Mouse (Mus musculus) midbrain, embryonic 15.5 days (tissue): ENCODE data around the gene Ywhag. TPM values are rescaled to one million over a fixed set of nuclear protein-coding genes. Genes with fewer than 3 reads are reported as not detected.

Source experiments
- ATAC-seq: fragments of 200-750 bp; cut with Nextera tagmentation; replicated peaks from 2 replicates; pipeline ENCODE4 v1.8.0; 2017; ENCODE audit warnings: moderate TSS enrichment
- H3K27ac ChIP-seq: fragments of 300-500 bp; sonication (generic); 2 replicates; pipeline ENCODE4 v1.5.1; 2015; ENCODE audit warnings: mild to moderate bottlenecking, inconsistent platforms
- H3K27me3 ChIP-seq: fragments of 300-500 bp; sonication (generic); replicated peaks from 2 replicates; pipeline ENCODE4 v1.6.1; 2015; ENCODE audit warnings: inconsistent platforms
- H3K36me3 ChIP-seq: fragments of 300-500 bp; sonication (generic); replicated peaks from 2 replicates; pipeline ENCODE4 v1.6.1; 2015; ENCODE audit warnings: inconsistent platforms
- H3K4me1 ChIP-seq: fragments of 300-500 bp; sonication (generic); 2 replicates; pipeline ENCODE4 v1.6.1; 2015; ENCODE audit warnings: inconsistent platforms
- H3K4me2 ChIP-seq: fragments of 300-500 bp; sonication (generic); 2 replicates; pipeline ENCODE4 v1.6.1; 2015; ENCODE audit warnings: inconsistent platforms, mild to moderate bottlenecking, moderate library complexity
- H3K4me3 ChIP-seq: fragments of 300-500 bp; sonication (generic); 2 replicates; pipeline ENCODE4 v1.5.1; 2015; ENCODE audit warnings: mild to moderate bottlenecking, inconsistent platforms
- H3K9ac ChIP-seq: fragments of 300-500 bp; sonication (generic); 2 replicates; pipeline ENCODE4 v1.6.1; 2015; ENCODE audit warnings: mild to moderate bottlenecking, inconsistent platforms
- H3K9me3 ChIP-seq: fragments of 300-500 bp; sonication (generic); 2 replicates; pipeline ENCODE4 v1.6.1; 2016; ENCODE audit warnings: inconsistent platforms
- WGBS: fragments of 180-500 bp; shearing (Covaris S2); methylation state at CpG from one replicate; pipeline ENCODE4 v1.1.7; 2015; ENCODE audit warnings: mixed read lengths; 5-methylcytosine and 5-hydroxymethylcytosine counted together
- polyA plus RNA-seq: library from polyadenylated mRNA; unstranded; fragments of >200 nt; fragmentation: Nextera tagmentation; extraction: Ambion mirVana; gene quantifications from 2 replicates; pipeline ENCODE4 v1.2.1, GENCODE M21; 2015

Ywhag gene
- polyA plus RNA-seq, 1 experiment from 2014 or later: 866 TPM

DNA sequence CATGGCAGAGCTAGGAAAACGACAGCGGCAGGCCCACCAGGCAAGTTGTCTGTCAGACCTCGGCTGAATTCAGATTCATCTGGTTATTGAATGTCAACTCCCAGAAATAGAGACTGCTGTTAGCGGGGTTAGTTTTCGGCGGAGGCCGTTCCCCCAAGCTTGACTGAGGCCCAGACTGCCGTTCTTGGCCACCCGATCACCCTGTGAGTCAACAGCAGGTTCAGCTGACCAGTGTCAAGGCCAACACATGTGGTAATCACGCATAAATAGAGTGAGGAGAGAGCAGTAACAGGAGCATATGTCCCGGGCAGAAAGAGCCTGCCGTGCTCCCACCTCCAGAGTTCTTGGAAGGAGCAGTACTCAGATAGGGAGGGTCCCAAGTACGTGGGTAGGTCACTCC lies 27.2 kb downstream of the Ywhag start:
- no peak for ATAC-seq
- Histone ChIP-seq H3K27ac (no peak overlapping the region), H3K27me3 (no peaks in the 10 kb centered on the region), H3K9me3 (no peaks in the 10 kb centered on the region), H3K4me1 (peaks cover 23% of the 10 kb centered on the region), H3K4me2 (no peak overlapping the region), H3K36me3 (peaks cover 37% of the 10 kb centered on the region), H3K9ac (no peak overlapping the region), H3K4me3 (no peak overlapping the region)
- 82% methylated on average over 13 of the region's 13 CpGs for WGBS

DNA sequence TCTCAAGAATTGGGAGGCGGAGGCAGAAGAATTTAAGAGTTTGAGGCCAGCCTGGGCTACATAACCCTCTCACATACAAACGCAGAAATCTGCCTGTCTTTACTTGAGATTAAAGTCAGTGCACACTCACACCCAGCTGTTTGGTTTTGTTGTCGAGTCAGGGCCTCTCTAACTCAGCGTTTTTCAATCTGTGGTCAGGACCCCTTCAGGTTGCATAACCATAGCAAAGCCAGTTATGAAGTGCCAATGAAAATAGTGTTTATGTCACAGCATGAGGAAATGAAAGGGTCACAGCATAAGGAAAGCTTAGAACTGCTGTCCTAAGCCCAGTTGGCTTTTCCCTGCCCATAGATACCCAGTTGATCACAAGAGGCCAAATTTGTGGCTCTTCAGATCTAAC lies 27.6 kb downstream of the Ywhag start:
- Histone ChIP-seq H3K4me3 (no peak overlapping the region), H3K36me3 (peaks cover 36% of the 10 kb centered on the region), H3K9me3 (no peaks in the 10 kb centered on the region), H3K9ac (no peak overlapping the region), H3K27ac (no peak overlapping the region), H3K4me2 (no peak overlapping the region), H3K27me3 (no peaks in the 10 kb centered on the region), H3K4me1 (peaks cover 22% of the 10 kb centered on the region)
- ATAC-seq: no peak
- 82% methylated on average over 4 of the region's 4 CpGs for WGBS

DNA sequence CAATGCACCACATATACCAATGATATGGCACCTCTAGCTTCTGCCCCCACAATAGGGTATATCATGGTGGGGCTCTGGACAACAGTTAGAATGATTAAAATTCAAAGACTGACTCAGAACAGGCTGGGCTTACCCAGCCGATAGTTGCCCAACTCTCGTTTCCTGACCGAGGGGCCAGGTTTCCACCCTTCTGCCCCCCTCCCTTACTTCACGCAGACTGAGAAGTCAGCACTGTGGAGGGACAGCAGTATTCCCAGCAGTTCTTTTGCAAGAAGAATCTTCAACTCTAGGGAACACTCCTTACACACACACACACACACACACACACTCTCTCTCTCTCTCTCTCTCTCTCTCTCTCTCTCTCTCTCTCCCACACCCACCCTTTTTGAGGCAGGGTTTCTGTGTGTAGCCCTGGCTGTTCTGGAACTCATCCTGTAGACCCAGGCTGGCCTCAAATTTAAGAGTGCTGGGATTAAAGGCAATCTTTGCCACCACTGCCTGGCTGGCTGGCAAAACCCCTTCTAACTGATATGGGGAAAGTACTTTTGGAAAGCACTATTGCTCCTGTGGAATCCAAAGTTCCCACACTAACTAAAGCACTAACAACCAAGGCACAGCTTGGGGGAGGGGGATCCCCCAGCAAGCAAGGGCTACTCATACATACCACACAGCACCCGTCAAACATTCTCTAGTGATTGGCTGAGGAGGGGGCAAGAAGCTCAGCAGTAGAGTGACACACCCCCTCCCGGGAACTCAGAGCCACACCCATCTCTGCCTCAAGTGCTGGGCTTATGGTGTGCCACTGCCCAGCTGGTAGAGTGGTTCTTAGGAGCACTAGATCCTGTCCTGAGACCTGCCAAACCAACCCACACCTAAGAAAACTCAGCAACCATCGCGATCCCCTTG lies 28.8 kb downstream of the Ywhag start:
- peaks cover 23% of the 10 kb centered on the region for H3K36me3 ChIP-seq
- no peak overlapping the region for H3K9ac ChIP-seq
- WGBS: 69% methylated on average over 8 of the region's 8 CpGs

DNA sequence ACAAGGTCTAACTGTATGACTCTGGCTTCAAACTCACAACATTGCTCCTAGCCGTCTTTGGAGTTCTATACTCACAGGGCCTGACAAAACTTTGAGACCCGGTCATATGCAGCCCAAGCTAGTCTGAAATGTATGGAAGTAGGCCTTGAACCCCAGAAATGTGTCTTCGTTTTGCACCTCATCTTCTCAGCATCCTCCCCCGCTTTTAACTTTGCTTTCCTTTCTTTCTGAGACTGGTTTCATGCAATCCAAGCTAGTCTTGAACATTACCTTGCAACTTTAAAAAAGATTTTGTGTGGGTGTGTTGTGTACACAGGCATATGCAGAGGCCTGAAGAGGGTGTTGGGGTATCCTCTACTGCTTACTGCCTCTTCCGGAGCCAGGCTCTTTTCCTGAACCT lies 30.2 kb downstream of the Ywhag start:
- Histone ChIP-seq H3K27ac (peak overlapping the region; percentile 90), H3K9me3 (no peaks in the 10 kb centered on the region), H3K4me2 (peak overlapping the region; percentile 64; the same call in 1 of the 2 replicates), H3K27me3 (no peaks in the 10 kb centered on the region), H3K4me3 (no peak overlapping the region), H3K9ac (no peak overlapping the region), H3K36me3 (peaks cover 10% of the 10 kb centered on the region), H3K4me1 (peaks cover 21% of the 10 kb centered on the region)
- ATAC-seq: no peak
- WGBS: 61% methylated on average over 5 of the region's 5 CpGs

More for the DNA sequence above, 28.8 kb downstream of the Ywhag start:
- Histone ChIP-seq H3K4me2 (no peak overlapping the region), H3K27me3 (no peaks in the 10 kb centered on the region), H3K9me3 (no peaks in the 10 kb centered on the region), H3K4me3 (no peak overlapping the region), H3K4me1 (peaks cover 21% of the 10 kb centered on the region), H3K27ac (no peak overlapping the region)
- no peak for ATAC-seq

DNA sequence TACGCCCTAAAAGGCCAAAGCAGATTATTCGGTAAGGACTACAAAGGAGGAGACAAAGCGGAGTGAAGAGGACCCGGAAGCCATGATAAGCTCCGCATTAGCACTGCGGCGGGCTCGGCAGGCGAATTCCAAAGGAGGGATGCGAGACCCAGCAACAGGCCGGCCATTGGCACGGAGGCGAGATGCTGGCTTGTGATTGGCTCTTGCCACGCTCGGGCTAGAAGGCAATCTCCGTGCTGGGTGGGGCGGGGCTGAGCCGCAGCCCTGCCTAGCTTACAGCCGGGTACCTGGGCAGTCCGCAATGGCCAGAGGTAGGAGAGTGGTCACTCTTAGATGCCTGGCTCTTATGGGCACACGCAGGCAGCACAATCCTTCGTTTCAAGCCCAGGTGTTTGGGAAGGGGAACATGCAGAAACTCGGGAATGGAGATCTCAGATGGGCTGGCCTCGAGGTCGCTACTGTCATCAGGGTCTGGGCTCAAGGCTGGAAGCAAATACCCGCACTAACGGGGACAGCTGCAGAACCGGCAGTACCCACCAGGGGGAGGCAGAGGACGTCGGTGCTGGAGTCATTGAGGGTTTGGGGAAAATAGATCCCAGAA lies 30.8 kb downstream of the Ywhag start:
- ATAC-seq: peak; percentile 96
- Histone ChIP-seq H3K9me3 (no peaks in the 10 kb centered on the region), H3K36me3 (peaks cover 8% of the 10 kb centered on the region; the same call in 1 of the 2 replicates), H3K27me3 (no peaks in the 10 kb centered on the region), H3K4me3 (peak overlapping the region; percentile 35), H3K9ac (peak overlapping the region; percentile 39), H3K4me2 (peak overlapping the region; percentile 64), H3K4me1 (peaks cover 18% of the 10 kb centered on the region), H3K27ac (peak overlapping the region; percentile 90)
- under 1% methylated on average over 30 of the region's 30 CpGs for WGBS

DNA sequence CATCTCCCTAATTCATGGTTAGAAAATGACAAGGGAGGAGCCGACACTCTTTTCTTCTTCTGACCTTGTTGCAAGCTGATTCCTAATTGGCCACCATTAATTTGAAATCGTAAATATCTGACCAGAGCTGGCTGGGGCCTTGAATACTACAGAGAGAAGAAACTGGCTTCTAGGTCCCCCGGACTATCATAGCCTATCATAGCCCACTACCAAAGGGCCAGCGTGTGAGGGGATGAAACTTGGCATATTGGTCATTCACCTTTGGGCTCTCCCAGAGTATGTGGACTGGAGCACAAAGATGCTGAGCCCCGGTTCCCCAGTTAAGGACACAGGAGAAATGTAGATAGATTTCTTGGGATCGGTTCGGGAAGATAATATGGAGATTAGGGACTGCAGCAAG lies 31.4 kb downstream of the Ywhag start:
- no peaks in the 10 kb centered on the region for H3K27me3 ChIP-seq
- peak overlapping the region; percentile 38; the same call in 1 of the 2 replicates for H3K9ac ChIP-seq
- H3K27ac ChIP-seq: peak overlapping the region; percentile 90
- peaks cover 8% of the 10 kb centered on the region; the same call in 1 of the 2 replicates for H3K36me3 ChIP-seq
- H3K4me3 ChIP-seq: peak overlapping the region; percentile 35
- peaks cover 18% of the 10 kb centered on the region for H3K4me1 ChIP-seq
- ATAC-seq: peak; percentile 49
- H3K9me3 ChIP-seq: no peaks in the 10 kb centered on the region
- H3K4me2 ChIP-seq: peak overlapping the region; percentile 64
- 13% methylated on average over 7 of the region's 7 CpGs for WGBS

DNA sequence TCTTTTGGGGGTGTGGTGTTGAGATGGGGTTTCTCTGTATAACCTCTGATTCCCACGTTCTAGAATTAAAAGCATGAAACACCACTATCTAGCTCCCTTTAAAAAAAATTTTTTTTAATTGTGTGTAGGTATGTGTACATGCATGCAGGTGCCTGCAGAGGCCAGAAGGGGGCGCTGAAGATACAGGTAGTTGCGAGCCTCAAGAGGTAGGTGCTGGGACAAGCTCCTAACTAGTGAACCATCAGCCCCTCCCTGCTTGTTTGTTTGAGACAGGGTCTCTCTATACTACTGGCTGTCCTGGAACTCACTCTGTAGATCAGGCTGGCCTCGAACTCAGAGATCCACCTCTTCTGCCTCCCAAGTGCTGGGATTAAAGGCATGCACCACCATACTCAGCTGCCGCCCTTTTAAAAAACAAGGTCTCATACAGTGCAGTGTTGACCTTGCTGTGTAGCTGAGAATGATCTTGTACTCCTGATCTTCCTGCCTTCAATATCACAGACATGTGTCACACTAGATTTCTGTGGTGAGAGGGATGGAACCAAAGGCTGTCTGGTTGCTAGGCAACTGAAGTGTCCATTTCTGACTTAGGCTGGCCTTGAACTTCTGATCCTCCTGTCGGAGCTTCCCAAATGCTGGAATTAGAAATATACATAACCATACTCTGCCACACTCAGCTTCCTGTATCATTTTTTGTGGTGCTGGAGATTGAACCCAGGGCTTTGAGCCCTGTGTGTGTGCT lies 32.9 kb downstream of the Ywhag start:
- H3K4me1 ChIP-seq: peaks cover 18% of the 10 kb centered on the region
- no peak for ATAC-seq
- H3K4me2 ChIP-seq: no peak overlapping the region
- H3K27ac ChIP-seq: no peak overlapping the region
- H3K36me3 ChIP-seq: no peaks in the 10 kb centered on the region
- H3K27me3 ChIP-seq: no peaks in the 10 kb centered on the region
- WGBS: 58% methylated on average over 6 of the region's 6 CpGs
- no peak overlapping the region for H3K4me3 ChIP-seq
- H3K9ac ChIP-seq: no peak overlapping the region
- no peaks in the 10 kb centered on the region for H3K9me3 ChIP-seq

DNA sequence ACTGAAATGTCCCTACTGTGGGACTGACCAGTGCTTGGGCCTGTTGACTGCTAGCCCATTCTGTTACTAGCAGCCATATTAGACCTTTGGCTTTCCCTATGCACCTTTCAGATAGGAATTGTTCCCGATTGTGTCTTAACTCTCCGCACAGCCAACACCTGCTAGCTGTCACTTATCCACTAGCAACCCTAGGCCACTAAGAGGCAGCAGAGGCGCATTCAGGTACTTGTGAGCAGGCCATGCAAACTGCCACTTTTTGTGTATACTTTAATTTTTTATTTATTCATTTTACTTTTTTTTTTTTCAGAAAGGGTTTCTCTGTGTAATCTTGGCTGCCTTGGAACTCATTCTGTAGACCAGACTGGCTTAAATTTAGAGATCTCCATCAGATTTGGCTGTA lies 33.7 kb downstream of the Ywhag start:
- H3K4me2 ChIP-seq: no peak overlapping the region
- H3K9ac ChIP-seq: no peak overlapping the region
- no peaks in the 10 kb centered on the region for H3K9me3 ChIP-seq
- 81% methylated on average over 3 of the region's 3 CpGs for WGBS
- ATAC-seq: no peak
- peaks cover 18% of the 10 kb centered on the region for H3K4me1 ChIP-seq
- no peaks in the 10 kb centered on the region for H3K36me3 ChIP-seq
- H3K4me3 ChIP-seq: no peak overlapping the region
- H3K27ac ChIP-seq: no peak overlapping the region
- H3K27me3 ChIP-seq: no peaks in the 10 kb centered on the region

DNA sequence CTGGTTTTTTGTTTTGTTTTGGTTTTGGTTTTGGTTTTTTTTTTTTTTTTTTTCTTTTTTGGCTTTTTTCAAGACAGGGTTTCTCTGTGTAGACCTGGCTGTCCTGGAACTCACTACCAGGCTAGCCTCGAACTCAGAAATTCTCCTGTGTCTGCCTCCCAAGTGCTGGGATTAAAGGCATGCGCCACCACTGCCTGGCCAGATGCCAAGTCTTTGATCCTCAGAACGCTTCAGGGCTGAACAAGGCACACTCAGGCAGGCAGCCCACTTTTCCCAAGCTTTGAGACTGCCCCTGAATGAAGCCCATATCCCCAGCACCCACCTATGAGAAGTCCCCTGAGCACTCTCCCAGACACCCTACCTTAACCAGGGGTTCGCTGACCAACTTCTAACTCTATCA lies 34.6 kb downstream of the Ywhag start:
- Histone ChIP-seq H3K9ac (no peak overlapping the region), H3K36me3 (no peaks in the 10 kb centered on the region), H3K4me2 (no peak overlapping the region), H3K4me3 (no peak overlapping the region), H3K27ac (no peak overlapping the region), H3K9me3 (no peaks in the 10 kb centered on the region), H3K27me3 (no peaks in the 10 kb centered on the region), H3K4me1 (peaks cover 18% of the 10 kb centered on the region)
- ATAC-seq: no peak
- 51% methylated on average over 4 of the region's 4 CpGs for WGBS

DNA sequence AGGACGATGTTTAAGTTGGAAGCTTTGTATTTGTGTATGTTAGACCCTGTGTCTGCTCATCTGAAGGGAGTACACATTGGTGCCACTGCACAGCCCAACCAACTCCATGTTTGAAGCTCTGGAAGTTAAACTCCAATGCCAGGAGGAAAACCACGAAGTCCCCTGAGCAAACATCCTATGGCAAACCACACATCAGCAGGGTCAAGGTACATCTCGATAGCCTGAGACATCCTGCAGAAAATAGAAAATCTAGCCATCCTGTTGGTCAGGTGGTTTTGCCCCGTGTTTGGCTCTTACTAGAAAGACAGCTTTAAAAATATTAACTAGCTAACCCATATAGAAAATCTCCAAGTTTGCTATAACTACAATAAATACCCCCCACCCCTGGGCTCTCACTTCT lies 35.4 kb downstream of the Ywhag start:
- H3K4me2 ChIP-seq: no peak overlapping the region
- H3K36me3 ChIP-seq: no peaks in the 10 kb centered on the region
- H3K27ac ChIP-seq: no peak overlapping the region
- no peaks in the 10 kb centered on the region for H3K9me3 ChIP-seq
- H3K4me1 ChIP-seq: peaks cover 14% of the 10 kb centered on the region
- H3K9ac ChIP-seq: no peak overlapping the region
- no peak overlapping the region for H3K4me3 ChIP-seq
- 88% methylated on average over 4 of the region's 4 CpGs for WGBS
- no peak for ATAC-seq
- no peaks in the 10 kb centered on the region for H3K27me3 ChIP-seq

DNA sequence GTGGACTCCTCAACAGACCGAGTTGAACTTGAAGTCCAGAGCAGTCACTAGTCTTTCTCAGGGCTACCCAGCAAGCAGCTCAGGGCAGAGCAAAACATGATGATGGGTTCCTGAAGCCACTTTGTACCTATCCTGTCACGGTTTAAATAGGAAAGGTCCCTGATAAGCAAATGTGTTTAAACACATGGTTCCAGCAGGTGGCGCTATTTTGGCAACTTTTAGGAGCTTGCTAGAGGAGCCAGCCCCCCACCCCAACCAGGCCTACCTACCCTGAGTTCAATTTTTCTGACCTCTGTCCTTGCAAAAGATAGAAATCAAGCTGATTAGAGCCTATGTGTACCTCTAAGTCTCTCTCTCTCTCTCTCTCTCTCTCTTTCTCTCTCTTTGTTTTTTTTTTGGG lies 36.4 kb downstream of the Ywhag start:
- ATAC-seq: no peak
- Histone ChIP-seq H3K4me2 (no peak overlapping the region), H3K36me3 (no peaks in the 10 kb centered on the region), H3K4me3 (no peak overlapping the region), H3K27me3 (no peaks in the 10 kb centered on the region), H3K9ac (no peak overlapping the region), H3K9me3 (no peaks in the 10 kb centered on the region), H3K27ac (no peak overlapping the region), H3K4me1 (peaks cover 5% of the 10 kb centered on the region)
- 35% methylated on average over 3 of the region's 3 CpGs for WGBS

DNA sequence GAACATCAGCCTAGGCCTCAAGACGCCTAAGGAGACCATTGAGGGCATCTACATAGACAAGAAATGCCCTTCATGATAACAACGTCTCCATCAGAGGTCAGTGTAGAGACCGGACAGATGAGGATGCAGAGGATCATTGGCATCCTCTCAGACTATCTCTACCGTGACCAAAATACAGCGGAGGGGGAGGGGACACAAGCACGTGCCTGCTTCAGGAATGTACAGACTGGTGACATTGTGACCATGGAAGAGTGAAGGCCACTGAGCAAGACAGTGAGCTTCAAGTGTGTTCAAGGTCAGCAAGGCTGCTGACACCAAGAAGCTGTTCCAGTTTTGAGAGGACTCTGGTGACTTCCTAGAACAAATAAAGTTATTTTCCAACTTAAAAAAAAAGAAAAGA lies 39.5 kb downstream of the Ywhag start:
- H3K4me1 ChIP-seq: no peaks in the 10 kb centered on the region
- H3K4me2 ChIP-seq: no peak overlapping the region
- peaks cover 11% of the 10 kb centered on the region for H3K27me3 ChIP-seq
- no peak overlapping the region for H3K9ac ChIP-seq
- no peak for ATAC-seq
- no peaks in the 10 kb centered on the region for H3K36me3 ChIP-seq
- H3K27ac ChIP-seq: no peak overlapping the region
- 83% methylated on average over 6 of the region's 6 CpGs for WGBS
- no peaks in the 10 kb centered on the region for H3K9me3 ChIP-seq
- H3K4me3 ChIP-seq: no peak overlapping the region
